11 mouse cellular contexts compared by ENCODE assay signal in genomic region chr4:136652528-136652910, GRCm38 (mm10). TPM values are rescaled to one million over a fixed set of nuclear protein-coding genes. Genes with fewer than 3 reads are reported as not detected.
DNase-seq lines count a peak whose midpoint lies in the region; ATAC-seq and TF ChIP-seq lines count a peak whose summit lies in the region.
"Had no signal": no experiment of that assay in that cellular context is flagged by ENCODE, and none has a peak within 500 bp of the region (broad histone marks: within the 10 kb centered on the region; RNA-seq: fewer than 3 reads in every experiment).

No protein-coding gene starts in this region.

- WGBS in hindbrain, embryonic 10.5 days, result 82% methylated on average over 11 of the region's 11 CpGs
- WGBS in hindbrain, embryonic 11.5 days, result 87% methylated on average over 11 of the region's 11 CpGs
- 27% methylated on average over 11 of the region's 11 CpGs for WGBS in bone marrow, adult 2 months
- 71% methylated on average over 11 of the region's 11 CpGs for WGBS in embryonic facial prominence, embryonic 13.5 days
- WGBS in midbrain, embryonic 10.5 days, result 83% methylated on average over 11 of the region's 11 CpGs

- H3K36me3 ChIP-seq in hindbrain, embryonic 10.5 days, result peaks cover 58% of the 10 kb centered on the region
- H3K36me3 ChIP-seq in hindbrain, embryonic 11.5 days (ENCODE audit: control insufficient read depth, insufficient read depth, low read length), result peaks cover 8% of the 10 kb centered on the region; the same call in 1 of the 2 replicates
- H3K36me3 ChIP-seq in embryonic facial prominence, embryonic 13.5 days, result peaks cover 43% of the 10 kb centered on the region
- H3K36me3 ChIP-seq in midbrain, embryonic 10.5 days, result peaks cover 83% of the 10 kb centered on the region
- H3K36me3 ChIP-seq: heart, embryonic 13.5 days had no signal

- ATAC-seq in hindbrain, embryonic 11.5 days (ENCODE audit: low FRiP score), result no peak
- ATAC-seq in embryonic facial prominence, embryonic 13.5 days (ENCODE audit: insufficient number of reproducible peaks, insufficient read depth, low FRiP score, low TSS enrichment, low read depth), result no peak
- ATAC-seq: intestine, postnatal 0 days had no signal

- no peak for TF ChIP-seq CTCF in bone marrow, adult 2 months (IDR thresholded peaks at IDR 0.05; ENCODE audit: control insufficient read depth, insufficient read depth, low read length)

- 0 out of 2 replicates have a peak overlapping the region, but pooled peaks have one; percentile 59 for H3K27ac ChIP-seq in hindbrain, embryonic 10.5 days
- no peak overlapping the region for H3K27ac ChIP-seq in hindbrain, embryonic 11.5 days (ENCODE audit: low read depth, low read length)
- H3K27ac ChIP-seq in bone marrow, adult 2 months (ENCODE audit: control insufficient read depth, insufficient read depth, low read depth, low read length, poor library complexity), result peak overlapping the region; percentile 10; the same call in 1 of the 2 replicates
- peak overlapping the region; percentile 33; the same call in 1 of the 2 replicates for H3K27ac ChIP-seq in embryonic facial prominence, embryonic 13.5 days
- H3K27ac ChIP-seq in midbrain, embryonic 10.5 days (replicated peaks), result peak overlapping the region; percentile 65

- H3K4me2 ChIP-seq in hindbrain, embryonic 11.5 days (replicated peaks; ENCODE audit: low read depth, low read length), result no peak overlapping the region
- no peak overlapping the region for H3K4me2 ChIP-seq in embryonic facial prominence, embryonic 13.5 days
- H3K4me2 ChIP-seq: heart, embryonic 13.5 days had no signal

- no peak overlapping the region for H3K9ac ChIP-seq in hindbrain, embryonic 11.5 days (ENCODE audit: low read depth, low read length)
- no peak overlapping the region for H3K9ac ChIP-seq in embryonic facial prominence, embryonic 13.5 days
- H3K9ac ChIP-seq: heart, embryonic 13.5 days had no signal

- peaks cover 32% of the 10 kb centered on the region for H3K4me1 ChIP-seq in hindbrain, embryonic 10.5 days (replicated peaks)
- H3K4me1 ChIP-seq in hindbrain, embryonic 11.5 days (replicated peaks; ENCODE audit: control insufficient read depth, insufficient read depth, low read length), result no peaks in the 10 kb centered on the region
- H3K4me1 ChIP-seq in bone marrow, adult 2 months (ENCODE audit: control insufficient read depth, insufficient read depth, low read length), result no peaks in the 10 kb centered on the region
- peaks cover 33% of the 10 kb centered on the region for H3K4me1 ChIP-seq in embryonic facial prominence, embryonic 13.5 days
- peaks cover 39% of the 10 kb centered on the region for H3K4me1 ChIP-seq in midbrain, embryonic 10.5 days

- H3K9me3 ChIP-seq in hindbrain, embryonic 10.5 days, result no peaks in the 10 kb centered on the region
- H3K9me3 ChIP-seq in hindbrain, embryonic 11.5 days (ENCODE audit: control insufficient read depth, low read length), result no peaks in the 10 kb centered on the region
- H3K9me3 ChIP-seq in embryonic facial prominence, embryonic 13.5 days, result no peaks in the 10 kb centered on the region
- H3K9me3 ChIP-seq in midbrain, embryonic 10.5 days (replicated peaks), result no peaks in the 10 kb centered on the region; the same call in 1 of the 2 replicates
- H3K9me3 ChIP-seq: heart, embryonic 13.5 days had no signal

- no peak for DNase-seq in hindbrain, embryonic 10.5 days (ENCODE audit: low spot score)
- DNase-seq in hindbrain, embryonic 11.5 days (ENCODE audit: low spot score), result no peak
- no peak for DNase-seq in midbrain, embryonic 10.5 days (ENCODE audit: low spot score)
- no peak for DNase-seq in c-Kit-positive CD71-positive TER-119-positive erythroid progenitor cells, embryonic 14.5 days (ENCODE audit: low spot score)
- no peak for DNase-seq in thymus, postnatal 0 days (ENCODE audit: low spot score)
- DNase-seq in embryo, embryonic 10.5 days (ENCODE audit: low spot score), result no peak
- DNase-seq: lung, adult 2 months had no signal

- no peaks in the 10 kb centered on the region for H3K27me3 ChIP-seq in hindbrain, embryonic 10.5 days (ENCODE audit: insufficient read depth, poor library complexity, severe bottlenecking)
- H3K27me3 ChIP-seq in hindbrain, embryonic 11.5 days (ENCODE audit: control insufficient read depth, insufficient read depth, low read length), result no peaks in the 10 kb centered on the region
- no peaks in the 10 kb centered on the region for H3K27me3 ChIP-seq in embryonic facial prominence, embryonic 13.5 days
- no peaks in the 10 kb centered on the region for H3K27me3 ChIP-seq in midbrain, embryonic 10.5 days (ENCODE audit: low read depth, poor library complexity, severe bottlenecking)

- no peak overlapping the region for H3K4me3 ChIP-seq in hindbrain, embryonic 10.5 days
- H3K4me3 ChIP-seq in hindbrain, embryonic 11.5 days (ENCODE audit: low read depth, low read length), result no peak overlapping the region
- no peak overlapping the region for H3K4me3 ChIP-seq in bone marrow, adult 2 months (replicated peaks; ENCODE audit: control insufficient read depth, low read depth, low read length)
- no peak overlapping the region for H3K4me3 ChIP-seq in embryonic facial prominence, embryonic 13.5 days
- H3K4me3 ChIP-seq in midbrain, embryonic 10.5 days, result no peak overlapping the region
- H3K4me3 ChIP-seq: heart, embryonic 13.5 days had no signal

- no peak for TF ChIP-seq POLR2A in bone marrow, adult 2 months (IDR thresholded peaks at IDR 0.05; ENCODE audit: borderline replicate concordance, control insufficient read depth, low read depth, low read length)

RNA-seq across cellular contexts. Expression of gene Lactbl1, which starts 30.1 kb away (rescaled TPM):
- 0.05 TPM in 1 of 2 replicates, not detected in the other for polyA plus RNA-seq in hindbrain, embryonic 10.5 days (2016; fragmentation: Nextera tagmentation; extraction: Ambion mirVana)
- not detected in 2 replicates for polyA plus RNA-seq in hindbrain, embryonic 11.5 days (2014; fragmentation: Nextera tagmentation; extraction: Ambion mirVana)
- not detected in 2 replicates for polyA plus RNA-seq in bone marrow, adult 2 months (2011; ENCODE audit: insufficient read depth, insufficient read length, low replicate concordance, missing spikeins)
- polyA plus RNA-seq in embryonic facial prominence, embryonic 13.5 days (2015; fragmentation: Nextera tagmentation; extraction: Ambion mirVana), result not detected in 2 replicates
- polyA plus RNA-seq in midbrain, embryonic 10.5 days (2016; fragmentation: Nextera tagmentation; extraction: Ambion mirVana), result 0.06 TPM in 1 of 2 replicates, not detected in the other
- polyA plus RNA-seq in thymus, postnatal 0 days (2015; fragmentation: Nextera tagmentation; extraction: Ambion mirVana), result 0.05 and 0.12 TPM in 2 replicates
- polyA plus RNA-seq: heart, embryonic 13.5 days; intestine, postnatal 0 days had no signal

RNA-seq across cellular contexts. Expression of gene Tex46, which starts 42.3 kb away (rescaled TPM):
- polyA plus RNA-seq in hindbrain, embryonic 10.5 days (2016; fragmentation: Nextera tagmentation; extraction: Ambion mirVana), result not detected in 2 replicates
- not detected in 2 replicates for polyA plus RNA-seq in hindbrain, embryonic 11.5 days (2014; fragmentation: Nextera tagmentation; extraction: Ambion mirVana)
- not detected in 2 replicates for polyA plus RNA-seq in bone marrow, adult 2 months (2011; ENCODE audit: insufficient read depth, insufficient read length, low replicate concordance, missing spikeins)
- polyA plus RNA-seq in embryonic facial prominence, embryonic 13.5 days (2015; fragmentation: Nextera tagmentation; extraction: Ambion mirVana), result not detected in 2 replicates
- not detected in 2 replicates for polyA plus RNA-seq in midbrain, embryonic 10.5 days (2016; fragmentation: Nextera tagmentation; extraction: Ambion mirVana)
- not detected in 2 replicates for polyA plus RNA-seq in thymus, postnatal 0 days (2015; fragmentation: Nextera tagmentation; extraction: Ambion mirVana)
- polyA plus RNA-seq: heart, embryonic 13.5 days; intestine, postnatal 0 days; lung, adult 2 months had no signal

RNA-seq across cellular contexts. Expression of gene Kdm1a, which starts 50.0 kb away (rescaled TPM):
- 54.6 and 61.0 TPM in 2 replicates for polyA plus RNA-seq in hindbrain, embryonic 10.5 days (2016; fragmentation: Nextera tagmentation; extraction: Ambion mirVana)
- polyA plus RNA-seq in hindbrain, embryonic 11.5 days (2014; fragmentation: Nextera tagmentation; extraction: Ambion mirVana), result 91.7 and 102 TPM in 2 replicates
- 21.5 and 26.4 TPM in 2 replicates for polyA plus RNA-seq in bone marrow, adult 2 months (2011; ENCODE audit: insufficient read depth, insufficient read length, low replicate concordance, missing spikeins)
- 48.4 and 49.2 TPM in 2 replicates for polyA plus RNA-seq in embryonic facial prominence, embryonic 13.5 days (2015; fragmentation: Nextera tagmentation; extraction: Ambion mirVana)
- polyA plus RNA-seq in midbrain, embryonic 10.5 days (2016; fragmentation: Nextera tagmentation; extraction: Ambion mirVana), result 51.4 and 55.2 TPM in 2 replicates
- polyA plus RNA-seq in thymus, postnatal 0 days (2015; fragmentation: Nextera tagmentation; extraction: Ambion mirVana), result 29.0 and 38.1 TPM in 2 replicates
